Comparison of ENCODE assay signal across 27 mouse cellular contexts in the genomic region with DNA sequence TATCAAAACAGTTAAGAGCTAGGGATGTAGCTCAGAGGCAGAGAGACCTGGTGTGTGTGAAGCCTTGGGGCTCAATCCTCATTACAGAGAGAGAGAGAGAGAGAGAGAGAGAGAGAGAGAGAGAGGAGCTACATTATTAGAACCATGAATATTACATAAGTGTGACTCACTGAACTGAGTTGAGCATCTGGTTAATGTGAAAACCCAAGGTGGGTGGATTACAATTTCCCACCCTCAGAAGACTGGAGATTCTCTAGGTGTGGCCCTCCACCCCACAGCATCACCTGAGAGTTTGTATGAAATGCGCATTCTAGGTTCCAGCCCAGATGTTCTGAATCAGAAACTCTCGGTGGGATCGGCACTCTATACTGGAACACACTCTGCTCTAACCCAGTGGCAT.
A peak's percentile ranks its signal among the peaks of the same experiment; 100 is the strongest.
DNase-seq lines count a peak whose midpoint lies in the region; ATAC-seq and TF ChIP-seq lines count a peak whose summit lies in the region.
"Had no signal": no experiment of that assay in that cellular context is flagged by ENCODE, and none has a peak within 500 bp of the region (broad histone marks: within the 10 kb centered on the region; RNA-seq: fewer than 3 reads in every experiment).

No protein-coding gene starts in this region.

- H3K36me3 ChIP-seq in embryonic facial prominence, embryonic 14.5 days (ENCODE audit: control insufficient read depth, insufficient read depth, low read length), result no peaks in the 10 kb centered on the region
- H3K36me3 ChIP-seq: heart, embryonic 15.5 days; hindbrain, embryonic 10.5 days; hindbrain, embryonic 13.5 days; intestine, embryonic 15.5 days had no signal

- WGBS in embryonic facial prominence, embryonic 14.5 days, result 68% methylated on average over 3 of the region's 3 CpGs

- H3K4me2 ChIP-seq in embryonic facial prominence, embryonic 14.5 days (ENCODE audit: low read depth, low read length), result no peak overlapping the region
- H3K4me2 ChIP-seq: forebrain, embryonic 13.5 days; heart, embryonic 11.5 days; heart, embryonic 15.5 days; hindbrain, embryonic 13.5 days; intestine, embryonic 15.5 days had no signal

- H3K27me3 ChIP-seq in embryonic facial prominence, embryonic 14.5 days (replicated peaks; ENCODE audit: control insufficient read depth, insufficient read depth, low read length), result no peaks in the 10 kb centered on the region
- H3K27me3 ChIP-seq: forebrain, embryonic 13.5 days; heart, embryonic 15.5 days; hindbrain, embryonic 13.5 days; intestine, embryonic 15.5 days had no signal

- peak; percentile 51 for ATAC-seq in frontal cortex, adult (ENCODE audit: low TSS enrichment)
- ATAC-seq in embryonic facial prominence, embryonic 14.5 days (ENCODE audit: low read depth), result no peak
- ATAC-seq: CD4-positive, CD25-positive, alpha-beta regulatory T cell, adult 4 months; forebrain, embryonic 13.5 days; forebrain, embryonic 16.5 days; hindbrain, embryonic 16.5 days; intestine, embryonic 15.5 days had no signal

- H3K4me3 ChIP-seq in left cerebral cortex, adult 2 months, result no peak overlapping the region
- no peak overlapping the region for H3K4me3 ChIP-seq in embryonic facial prominence, embryonic 14.5 days (ENCODE audit: low read depth, low read length)
- H3K4me3 ChIP-seq: erythroblast, embryonic 14.5 days; forebrain, embryonic 13.5 days; heart, embryonic 15.5 days; hindbrain, embryonic 10.5 days; hindbrain, embryonic 13.5 days; intestine, embryonic 15.5 days had no signal

- H3K9me3 ChIP-seq in embryonic facial prominence, embryonic 14.5 days (ENCODE audit: control insufficient read depth, low read length), result no peaks in the 10 kb centered on the region
- H3K9me3 ChIP-seq: forebrain, embryonic 13.5 days; heart, embryonic 15.5 days; hindbrain, embryonic 10.5 days; hindbrain, embryonic 13.5 days; intestine, embryonic 15.5 days had no signal

- DNase-seq in frontal cortex, postnatal 25 days (ENCODE audit: low spot score in 2 of 2), result no peak
- DNase-seq in left cerebral cortex, adult 2 months (ENCODE audit: extremely low spot score in 1 of 2, low spot score in 2 of 2), result no peak
- no peak for DNase-seq in left cerebral cortex, postnatal 36 days (ENCODE audit: low spot score in 2 of 2)
- no peak for DNase-seq in embryonic facial prominence, embryonic 14.5 days (ENCODE audit: low spot score)
- DNase-seq in ovary, adult 18-20 months (ENCODE audit: low spot score), result no peak
- DNase-seq: adrenal gland, adult 2 months; adrenal gland, postnatal 14 days; cerebellum, adult 11-12 months; cerebellum, adult 8-10 months; cerebellum, postnatal 10 days; cerebellum, postnatal 36 days; embryo, embryonic 11 days; gastrocnemius, postnatal 10 days; gastrocnemius, postnatal 36 days; heart, postnatal 10 days; heart, postnatal 36 days had no signal

- H3K9ac ChIP-seq in embryonic facial prominence, embryonic 14.5 days (ENCODE audit: low read depth, low read length), result no peak overlapping the region
- H3K9ac ChIP-seq: forebrain, embryonic 13.5 days; heart, embryonic 15.5 days; hindbrain, embryonic 13.5 days; intestine, embryonic 15.5 days had no signal

- intact Hi-C loops in left cerebral cortex, adult 2 months (cut with DNase I), result no loop called here
- intact Hi-C loops in left cerebral cortex, postnatal 36 days (cut with DNase I), result no loop called here

- peaks cover 10% of the 10 kb centered on the region; the same call in 1 of the 2 replicates for H3K4me1 ChIP-seq in embryonic facial prominence, embryonic 14.5 days (ENCODE audit: control insufficient read depth, insufficient read depth, low read length)
- H3K4me1 ChIP-seq: forebrain, embryonic 13.5 days had no signal

- peak overlapping the region; percentile 50; the same call in 1 of the 2 replicates for H3K27ac ChIP-seq in left cerebral cortex, adult 2 months
- peak overlapping the region; percentile 63 for H3K27ac ChIP-seq in embryonic facial prominence, embryonic 14.5 days (replicated peaks; ENCODE audit: low read depth, low read length)
- H3K27ac ChIP-seq: forebrain, embryonic 13.5 days; hindbrain, embryonic 10.5 days; hindbrain, embryonic 13.5 days; intestine, embryonic 15.5 days had no signal

- no peak for TF ChIP-seq CTCF in left cerebral cortex, adult 2 months (IDR thresholded peaks at IDR 0.05)
